Mouse (Mus musculus) olfactory bulb, adult 2 months (tissue): Measurements from ENCODE around the gene Coq5.

Source experiments
- CTCF ChIP-seq: fragments of 200-500 bp; IDR thresholded peaks from 2 replicates; pipeline ENCODE4 v1.5.1; 2012; ENCODE audit warnings: low read depth, mild to moderate bottlenecking, low read length, moderate library complexity; ENCODE audit not compliant: insufficient read depth
- POLR2A ChIP-seq: fragments of 200-500 bp; IDR thresholded peaks from 2 replicates; pipeline ENCODE4 v1.6.1; 2012; ENCODE audit warnings: mild to moderate bottlenecking, low read depth, low read length, moderate library complexity; ENCODE audit not compliant: insufficient read depth

- TF ChIP-seq CTCF, result no peak
- no peak for TF ChIP-seq POLR2A
These were observed 17.6 kb upstream of the Coq5 start for GRCm38 (mm10) chr5:115261880-115262279.
